Mouse (Mus musculus) retina, adult 2 months (tissue): ENCODE data around the gene 6030408B16Rik.
A peak's percentile ranks its signal among the peaks of the same experiment; 100 is the strongest.

Source experiments
- DNase-seq: peaks from one replicate; pipeline ENCODE4 v3.0.0-alpha.2; 2012; ENCODE audit warnings: low read depth, low spot score

The 6030408B16Rik gene

GRCm38 (mm10) chr15:101293025-101293621 is at the start of gene 6030408B16Rik:
6030408B16Rik (plus strand) TSS chr15:101293212.
- no peak for DNase-seq

DNA sequence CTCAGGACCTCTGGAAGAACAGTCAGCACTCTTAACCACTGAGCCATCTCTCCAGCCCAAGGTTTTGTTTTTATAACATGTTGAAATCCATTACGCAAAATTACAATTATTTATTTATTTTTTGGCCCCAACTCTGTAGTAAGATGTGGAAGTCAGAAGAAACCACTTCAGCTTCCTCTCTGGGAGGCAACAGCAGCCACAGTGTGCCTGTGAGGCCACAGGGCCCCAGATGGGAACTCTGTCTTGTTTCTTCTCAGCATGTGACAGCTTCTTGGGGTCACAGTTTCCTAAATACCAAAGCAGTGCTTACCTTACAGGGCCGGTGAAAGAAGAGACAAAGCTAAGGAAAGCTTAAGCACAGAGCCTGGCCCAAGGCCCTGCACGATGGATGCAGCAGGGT is 49.0 kb upstream of the 6030408B16Rik start:
- no peak for DNase-seq

GRCm38 (mm10) chr15:101246231-101247154 is 46.5 kb upstream of the 6030408B16Rik start:
- peak; percentile 95 for DNase-seq

DNA sequence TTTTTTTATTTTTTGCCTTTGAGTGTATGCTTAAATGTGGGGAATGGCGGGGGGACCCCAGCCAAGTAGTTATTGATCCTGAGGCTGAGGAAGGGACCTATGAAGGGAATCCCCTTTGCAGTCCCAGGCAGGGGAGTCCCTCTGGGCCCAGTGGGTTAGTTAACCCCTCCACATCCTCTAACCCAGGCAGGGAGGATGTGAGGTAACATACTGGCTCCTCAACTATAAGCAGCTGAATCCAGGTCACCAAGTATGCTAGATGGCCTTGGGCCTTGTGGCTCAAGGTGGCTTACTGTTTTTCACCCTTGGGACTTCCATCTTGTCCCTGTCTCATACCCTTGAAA is 45.9 kb upstream of the 6030408B16Rik start:
- no peak for DNase-seq

DNA sequence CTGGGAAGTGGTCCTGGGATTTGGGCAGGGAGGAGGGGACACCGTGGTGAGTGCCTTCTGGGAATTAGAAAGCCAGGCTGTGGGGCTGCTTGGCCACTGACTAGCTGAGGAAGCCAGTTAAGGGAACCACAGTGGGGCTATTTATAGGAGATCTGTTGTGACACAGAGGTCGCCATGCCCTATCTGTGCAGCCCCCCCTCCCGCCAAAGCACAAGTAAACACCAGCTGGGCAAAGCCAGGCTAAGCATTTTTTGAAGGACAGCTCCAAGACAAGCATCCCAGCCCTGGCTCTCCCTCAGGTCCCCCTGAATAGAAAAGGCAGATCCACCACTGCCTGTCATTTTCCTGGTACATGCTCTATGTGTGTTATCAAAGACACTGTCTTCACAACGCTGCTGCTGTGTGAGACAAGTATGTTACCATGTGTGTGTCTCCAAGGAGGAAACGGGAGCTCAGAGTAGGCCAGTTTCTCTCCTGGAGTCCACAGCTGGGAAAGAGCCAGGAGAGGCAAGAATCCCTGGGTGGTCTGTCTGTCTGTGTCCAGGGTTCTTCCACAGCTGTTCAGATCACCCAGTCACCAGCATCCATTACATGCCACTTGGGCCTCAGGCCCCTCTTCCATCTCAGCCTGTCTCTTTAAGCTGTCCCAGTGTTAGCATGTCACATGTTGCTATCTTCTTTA is 44.8 kb upstream of the 6030408B16Rik start:
- no peak for DNase-seq

DNA sequence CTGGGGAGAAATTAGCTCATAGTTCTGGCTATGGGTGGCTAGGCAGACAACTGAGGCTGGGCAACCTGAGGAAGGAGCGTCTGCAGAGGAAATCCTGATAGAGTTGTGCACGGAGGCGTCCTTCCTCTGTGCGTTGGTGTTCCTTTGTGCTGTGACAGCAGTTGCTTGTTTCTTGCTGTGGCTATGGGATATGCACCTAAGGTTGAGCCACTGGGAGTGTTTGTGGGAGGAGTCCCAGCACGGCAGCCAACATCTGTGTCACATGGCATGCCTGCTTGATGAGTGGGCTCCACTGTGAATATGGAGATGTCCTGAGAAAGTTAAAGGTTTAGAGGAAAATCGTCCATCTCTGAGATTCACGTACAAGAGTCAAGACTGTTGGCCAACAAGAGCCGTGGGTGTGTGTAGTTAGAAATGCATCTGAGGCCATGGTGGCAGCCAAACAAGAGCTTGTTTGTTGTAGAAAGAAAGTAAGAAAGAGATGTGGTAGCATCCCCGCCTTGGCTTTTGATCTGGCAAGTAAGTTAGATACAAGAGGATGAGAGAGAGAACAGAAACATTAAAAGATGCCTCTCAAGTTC is 42.7 kb upstream of the 6030408B16Rik start:
- DNase-seq: no peak

- no peak for DNase-seq
These were observed 41.1 kb upstream of the 6030408B16Rik start for GRCm38 (mm10) chr15:101251930-101252329.

GRCm38 (mm10) chr15:101252614-101253013 is 40.4 kb upstream of the 6030408B16Rik start:
- no peak for DNase-seq

- DNase-seq: no peak
These were observed 39.5 kb upstream of the 6030408B16Rik start for GRCm38 (mm10) chr15:101253563-101253885.

DNA sequence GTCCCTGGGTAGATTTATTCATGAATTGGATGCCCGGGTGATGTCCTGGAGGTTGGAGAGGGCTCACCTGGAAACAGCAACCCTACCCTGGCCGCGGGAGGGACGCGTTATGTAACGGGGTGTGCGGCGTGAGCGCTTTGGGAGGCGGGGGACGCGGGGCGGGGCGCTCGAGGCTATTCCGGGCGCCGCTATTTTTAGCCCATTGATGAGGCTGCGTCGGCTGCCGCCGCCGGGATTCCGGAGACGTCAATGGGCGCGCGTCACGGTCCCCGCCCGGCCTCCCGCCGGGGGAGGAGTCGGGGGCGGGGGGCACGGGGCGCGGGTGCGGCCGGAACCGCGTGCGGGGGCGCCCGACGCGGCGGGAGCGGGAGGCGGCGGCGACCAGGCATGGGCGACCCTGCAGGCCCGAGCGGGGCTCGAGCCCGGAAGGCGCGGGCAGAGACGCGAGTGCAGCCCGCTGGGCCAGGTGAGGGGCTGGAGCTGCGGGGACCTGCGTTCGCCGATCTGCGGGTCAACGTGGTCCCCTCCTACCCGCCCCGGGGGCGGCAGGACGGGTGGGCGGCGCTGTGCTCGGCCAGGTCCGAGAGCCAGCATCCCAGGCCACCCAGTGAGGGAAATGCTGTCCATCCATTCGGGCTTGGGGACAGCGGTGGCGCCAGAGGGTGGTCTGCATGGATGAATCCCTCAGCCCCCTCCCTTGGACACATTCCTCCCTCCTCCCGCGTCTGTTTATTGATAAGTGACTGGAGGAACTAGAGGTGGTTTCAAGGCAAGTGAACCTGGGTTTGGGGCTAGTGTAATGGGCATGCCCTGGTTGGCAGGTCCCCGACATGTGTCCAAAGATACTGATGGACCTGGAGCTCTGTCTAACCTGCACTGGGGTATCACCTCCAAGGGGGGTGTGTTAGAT is 38.9 kb upstream of the 6030408B16Rik start, which contains the start of gene Nr4a1:
Gene Nr4a1, plus strand, starts transcription at position 384 of the 910 bp plus-strand sequence.
- DNase-seq: peak; percentile 72

GRCm38 (mm10) chr15:101255842-101256462 is 37.1 kb upstream of the 6030408B16Rik start:
- no peak for DNase-seq

DNA sequence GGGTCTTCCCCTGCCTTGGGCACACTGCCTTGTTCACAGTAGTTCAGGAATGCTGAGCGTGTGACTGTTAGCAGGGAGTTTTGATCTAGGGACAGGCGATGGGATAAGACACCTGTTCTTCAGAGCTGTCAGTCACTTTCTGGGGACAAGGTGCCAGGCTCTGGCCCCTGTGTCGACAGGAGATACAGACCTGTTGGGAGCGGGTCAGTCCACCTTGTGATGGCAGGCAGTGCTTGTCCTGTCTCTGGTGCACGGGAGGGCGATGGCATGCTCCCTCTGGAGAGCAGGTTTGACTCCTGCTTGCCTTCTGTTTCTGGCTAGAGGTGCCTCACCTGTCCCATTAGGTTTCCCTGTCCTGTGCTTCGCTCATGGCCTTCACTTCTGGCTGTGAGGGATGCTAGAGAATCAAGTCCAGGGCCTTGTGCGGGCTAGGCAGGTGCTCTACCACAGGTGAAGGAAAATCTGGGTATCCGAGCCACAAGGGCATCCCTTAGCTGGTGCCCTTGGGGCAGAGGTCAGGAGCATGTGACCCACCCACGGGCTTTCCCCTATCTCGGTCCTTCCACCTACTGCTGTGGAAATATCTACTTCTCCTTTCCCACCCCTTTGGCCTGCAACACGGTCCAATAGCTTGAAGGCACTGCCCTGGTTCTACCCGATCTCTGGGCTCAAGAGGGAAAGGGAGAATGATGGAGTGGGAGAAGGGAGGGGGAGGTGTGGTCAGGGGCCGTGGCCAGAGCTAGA is 36.4 kb upstream of the 6030408B16Rik start:
- no peak for DNase-seq

DNA sequence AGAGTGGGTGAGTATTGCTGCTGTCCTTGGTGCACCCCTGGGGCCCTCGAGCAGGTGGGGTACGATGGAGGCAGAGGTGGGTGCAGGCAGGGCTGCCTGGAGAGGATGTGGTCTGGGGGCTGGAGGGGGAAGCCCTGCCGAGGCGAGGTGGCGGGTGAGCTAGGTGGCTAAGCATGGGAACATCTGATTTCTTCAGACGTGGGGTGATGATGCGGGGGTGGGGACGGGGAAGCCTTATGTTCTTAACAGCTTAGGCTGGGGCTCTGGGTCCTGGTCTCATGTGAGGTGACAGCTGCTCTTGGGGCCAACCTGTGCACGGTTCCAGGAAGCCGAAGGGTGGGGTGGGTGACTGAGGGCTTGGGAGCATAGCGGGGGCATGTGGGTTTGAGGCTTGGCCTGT is 34.6 kb upstream of the 6030408B16Rik start:
- no peak for DNase-seq

GRCm38 (mm10) chr15:101259922-101260321 is 33.1 kb upstream of the 6030408B16Rik start:
- DNase-seq: no peak

- no peak for DNase-seq
These were observed 32.6 kb upstream of the 6030408B16Rik start for GRCm38 (mm10) chr15:101260387-101260786.

DNA sequence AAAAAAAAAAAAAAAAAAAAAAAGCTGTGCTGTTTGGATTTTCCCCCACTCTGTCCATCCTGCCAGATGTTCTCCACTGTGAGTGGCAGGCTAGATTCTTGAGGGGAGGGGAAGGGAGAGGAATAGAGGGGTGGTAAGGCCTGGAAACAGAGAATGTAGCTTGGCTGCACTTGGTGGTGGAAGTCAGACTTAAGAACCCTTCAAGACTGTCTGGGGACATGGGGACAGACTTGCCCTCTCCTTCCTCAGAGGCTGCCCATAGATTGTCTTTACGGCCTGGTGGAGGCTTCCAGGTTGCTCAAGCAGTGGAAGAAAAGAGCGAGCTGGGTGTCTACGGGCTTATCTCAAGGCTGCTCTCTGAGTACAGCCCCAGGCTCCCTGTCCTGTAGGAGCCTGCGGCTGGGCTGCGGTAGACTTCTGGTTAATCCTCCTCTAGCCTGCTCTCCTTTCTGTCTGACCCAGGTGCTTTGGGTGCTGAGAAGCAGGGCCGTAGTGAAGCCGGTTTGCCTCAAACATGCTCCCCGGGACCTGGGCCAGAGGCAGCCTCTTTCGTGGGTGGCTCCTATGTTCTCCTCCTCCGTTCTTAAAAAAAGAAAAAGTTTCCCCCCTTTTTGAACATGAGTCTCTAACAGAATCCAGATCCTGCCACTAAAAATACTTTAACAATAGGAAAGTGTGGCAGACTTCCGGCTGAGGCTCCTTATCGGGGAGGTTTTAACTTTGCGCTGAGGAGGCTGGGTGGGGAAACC is 32.0 kb upstream of the 6030408B16Rik start:
- no peak for DNase-seq

DNA sequence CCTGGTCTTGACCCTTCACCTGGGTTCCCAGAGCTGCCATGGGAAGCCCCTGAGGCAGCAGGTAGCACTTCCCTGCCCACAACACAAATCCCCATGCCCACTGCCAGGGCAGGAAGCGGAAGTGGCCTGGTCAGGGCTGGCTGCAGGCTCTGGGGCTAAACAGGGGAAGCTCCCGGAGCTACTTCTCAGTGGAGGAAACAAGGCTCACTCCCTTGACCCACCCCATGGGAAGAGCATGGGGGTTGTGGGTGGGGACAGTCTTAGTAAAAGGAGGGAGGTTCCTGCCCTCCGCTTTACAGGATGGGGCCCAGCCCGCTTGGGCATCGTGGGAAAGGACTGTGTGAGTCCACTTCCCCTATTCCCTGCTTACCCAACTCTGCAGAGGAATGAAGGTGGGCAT is 30.5 kb upstream of the 6030408B16Rik start:
- DNase-seq: no peak

- DNase-seq: peak; percentile 82
These were observed 26.7 kb upstream of the 6030408B16Rik start for GRCm38 (mm10) chr15:101266132-101266963.
